Mouse (Mus musculus) liver, embryonic 11.5 days (tissue): Measurements from ENCODE around the gene Ubtd2. TPM values are rescaled to one million over a fixed set of nuclear protein-coding genes. Genes with fewer than 3 reads are reported as not detected.

Source experiments
- ATAC-seq: fragments of 200-750 bp; cut with Nextera tagmentation; replicated peaks from 2 replicates; pipeline ENCODE4 v1.8.0; 2017; ENCODE audit warnings: moderate number of reproducible peaks, mild to moderate bottlenecking, moderate TSS enrichment, moderate library complexity; ENCODE audit not compliant: low FRiP score
- DNase-seq: peaks from one replicate; pipeline ENCODE4 v3.0.0-alpha.2; 2017; ENCODE audit warnings: low spot score
- H3K27ac ChIP-seq: fragments of 300-500 bp; sonication (generic); 2 replicates; pipeline ENCODE4 v1.5.1; 2014; ENCODE audit warnings: mild to moderate bottlenecking, low read depth, low read length, control low read depth
- H3K27me3 ChIP-seq: fragments of 300-500 bp; sonication (generic); replicated peaks from 2 replicates; pipeline ENCODE4 v1.6.1; 2014; ENCODE audit warnings: low read length, mixed read lengths; ENCODE audit not compliant: control insufficient read depth, insufficient read depth
- H3K36me3 ChIP-seq: fragments of 300-500 bp; sonication (generic); 2 replicates; pipeline ENCODE4 v1.6.1; 2014; ENCODE audit warnings: mild to moderate bottlenecking, low read length, moderate library complexity, mixed read lengths; ENCODE audit not compliant: control insufficient read depth, insufficient read depth
- H3K4me1 ChIP-seq: fragments of 300-500 bp; sonication (generic); replicated peaks from 2 replicates; pipeline ENCODE4 v1.6.1; 2014; ENCODE audit warnings: low read length, mixed read lengths; ENCODE audit not compliant: control insufficient read depth, insufficient read depth
- H3K4me2 ChIP-seq: fragments of 300-500 bp; sonication (generic); 2 replicates; pipeline ENCODE4 v1.6.1; 2014; ENCODE audit warnings: mild to moderate bottlenecking, control low read depth, moderate library complexity
- H3K4me3 ChIP-seq: fragments of 300-500 bp; sonication (generic); 2 replicates; pipeline ENCODE4 v1.5.1; 2014; ENCODE audit warnings: low read depth, low read length, control low read depth
- H3K9ac ChIP-seq: fragments of 300-500 bp; sonication (generic); 2 replicates; pipeline ENCODE4 v1.6.1; 2014; ENCODE audit warnings: low read depth, low read length, control low read depth
- H3K9me3 ChIP-seq: fragments of 300-500 bp; sonication (generic); 2 replicates; pipeline ENCODE4 v1.6.1; 2016; ENCODE audit warnings: low read length, inconsistent platforms, mixed read lengths; ENCODE audit not compliant: control insufficient read depth
- WGBS: fragments of 180-500 bp; shearing (Covaris S2); extraction: QIAGEN DNeasy Blood & Tissue Kit; methylation state at CpG from one replicate; pipeline ENCODE4 v1.1.7; 2014; 5-methylcytosine and 5-hydroxymethylcytosine counted together
- polyA plus RNA-seq: library from polyadenylated mRNA; unstranded; fragments of >200 nt; fragmentation: Nextera tagmentation; extraction: Ambion mirVana; gene quantifications from 2 replicates; pipeline ENCODE4 v1.2.1, GENCODE M21; 2014

Ubtd2 gene
- polyA plus RNA-seq, 1 experiment from 2014 or later = 23.2 TPM

DNA sequence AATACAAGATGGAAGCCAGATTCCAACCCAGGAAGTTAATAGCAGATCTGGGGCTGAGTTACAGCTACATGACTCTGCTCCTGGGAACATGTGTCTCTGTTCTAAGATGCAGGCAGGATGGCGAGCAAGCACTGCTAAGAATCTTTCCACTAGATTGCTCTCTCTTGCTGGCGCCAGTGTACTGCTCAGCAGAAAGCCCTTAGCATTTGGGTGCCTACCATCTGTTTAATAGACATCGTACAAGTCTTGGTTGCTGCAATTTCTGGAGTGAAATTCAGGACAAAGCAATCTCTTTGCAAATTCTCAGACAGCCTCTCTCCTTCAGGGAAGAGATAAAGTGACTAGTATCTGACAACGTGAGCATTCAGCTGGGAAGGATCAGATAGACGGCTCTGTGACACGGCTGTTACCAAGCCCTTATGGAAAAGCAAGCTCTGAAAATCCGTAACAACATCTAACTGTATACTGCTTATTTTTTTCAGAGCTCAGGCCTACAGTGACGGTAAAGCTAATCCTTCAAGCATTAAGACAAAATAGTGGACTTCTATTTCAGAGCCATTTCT, 1.7 kb upstream of the Ubtd2 start:
- WGBS = 60% methylated on average over 8 of the region's 8 CpGs
- Histone ChIP-seq H3K27me3 (no peaks in the 10 kb centered on the region), H3K4me3 (no peak overlapping the region), H3K9me3 (no peaks in the 10 kb centered on the region), H3K9ac (no peak overlapping the region), H3K4me2 (no peak overlapping the region), H3K36me3 (no peaks in the 10 kb centered on the region), H3K4me1 (no peaks in the 10 kb centered on the region; the same call in 1 of the 2 replicates), H3K27ac (no peak overlapping the region)
- ATAC-seq (no peak), DNase-seq (no peak)

- H3K27ac ChIP-seq = no peak overlapping the region
- ATAC-seq (peak; percentile 45), DNase-seq (no peak)
- H3K27me3 ChIP-seq = no peaks in the 10 kb centered on the region
- H3K9ac ChIP-seq = peak overlapping the region; percentile 87
- no peaks in the 10 kb centered on the region; the same call in 1 of the 2 replicates for H3K4me1 ChIP-seq
- 4% methylated on average over 19 of the region's 19 CpGs for WGBS
- no peaks in the 10 kb centered on the region for H3K36me3 ChIP-seq
- no peaks in the 10 kb centered on the region for H3K9me3 ChIP-seq
- H3K4me3 ChIP-seq = peak overlapping the region; percentile 79
- H3K4me2 ChIP-seq = peak overlapping the region; percentile 98
These were observed 855 bp upstream of the Ubtd2 start for GRCm38 (mm10) chr11:32454231-32454799.

- Histone ChIP-seq H3K9ac (peak overlapping the region; percentile 87), H3K36me3 (no peaks in the 10 kb centered on the region), H3K4me1 (no peaks in the 10 kb centered on the region; the same call in 1 of the 2 replicates), H3K4me2 (peak overlapping the region; percentile 98), H3K4me3 (peak overlapping the region; percentile 79), H3K27me3 (no peaks in the 10 kb centered on the region), H3K27ac (peak overlapping the region; percentile 60), H3K9me3 (no peaks in the 10 kb centered on the region)
- 1% methylated on average over 43 of the region's 58 CpGs for WGBS
- peak; percentile 12; the same call in 1 of the 2 replicates for ATAC-seq
- DNase-seq = no peak
These were observed 454 bp downstream of the Ubtd2 start for GRCm38 (mm10) chr11:32455507-32456141.

DNA sequence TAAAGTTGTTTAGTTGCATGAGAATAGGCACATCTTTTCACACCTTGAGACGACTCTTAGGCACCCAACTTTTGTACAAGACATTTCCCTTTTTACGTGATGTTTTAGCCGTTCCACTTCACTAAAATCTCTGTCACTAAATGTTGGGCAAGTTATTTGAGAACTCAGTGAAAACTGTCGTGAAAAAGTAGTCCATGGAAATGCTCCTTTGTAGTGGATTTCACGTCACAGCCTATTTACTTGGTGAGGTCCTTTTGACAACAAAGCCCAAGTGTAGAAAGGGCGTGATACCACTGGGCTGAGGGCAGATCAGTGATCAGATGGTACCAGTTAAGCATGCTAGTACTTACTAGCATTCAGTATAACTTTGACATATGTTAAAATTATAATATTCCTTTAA, 1.2 kb downstream of the Ubtd2 start:
- Histone ChIP-seq H3K4me1 (no peaks in the 10 kb centered on the region; the same call in 1 of the 2 replicates), H3K4me3 (peak overlapping the region; percentile 79), H3K27me3 (no peaks in the 10 kb centered on the region), H3K36me3 (no peaks in the 10 kb centered on the region), H3K9me3 (no peaks in the 10 kb centered on the region), H3K4me2 (peak overlapping the region; percentile 98), H3K27ac (no peak overlapping the region), H3K9ac (peak overlapping the region; percentile 87)
- WGBS = 22% methylated on average over 6 of the region's 6 CpGs
- DNase-seq (no peak), ATAC-seq (no peak)

DNA sequence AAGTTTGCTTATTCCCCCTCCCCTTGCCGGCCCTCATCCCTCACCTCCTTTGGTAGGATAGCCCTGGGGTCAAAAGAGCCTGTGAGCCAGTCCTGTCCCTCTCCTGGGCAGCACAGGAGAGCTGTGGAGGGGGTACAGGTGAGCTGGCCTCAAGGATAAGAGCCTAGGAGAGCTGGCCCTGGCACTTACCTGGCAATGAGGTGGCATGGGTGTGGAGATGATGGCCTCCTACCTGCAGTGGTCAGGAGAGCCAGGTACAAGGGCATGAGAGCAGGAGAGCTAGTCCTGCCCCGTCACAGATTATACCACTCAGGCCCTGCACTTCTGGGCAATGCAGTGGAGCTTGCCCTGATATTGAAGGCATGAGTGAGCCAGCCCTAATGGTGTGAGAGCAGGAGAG, 9.1 kb downstream of the Ubtd2 start:
- Histone ChIP-seq H3K4me1 (no peaks in the 10 kb centered on the region), H3K9ac (no peak overlapping the region), H3K36me3 (no peaks in the 10 kb centered on the region), H3K27me3 (no peaks in the 10 kb centered on the region), H3K4me2 (no peak overlapping the region), H3K4me3 (no peak overlapping the region), H3K27ac (no peak overlapping the region), H3K9me3 (no peaks in the 10 kb centered on the region)
- DNase-seq (no peak), ATAC-seq (no peak)
- WGBS = 63% methylated on average over 2 of the region's 2 CpGs

DNA sequence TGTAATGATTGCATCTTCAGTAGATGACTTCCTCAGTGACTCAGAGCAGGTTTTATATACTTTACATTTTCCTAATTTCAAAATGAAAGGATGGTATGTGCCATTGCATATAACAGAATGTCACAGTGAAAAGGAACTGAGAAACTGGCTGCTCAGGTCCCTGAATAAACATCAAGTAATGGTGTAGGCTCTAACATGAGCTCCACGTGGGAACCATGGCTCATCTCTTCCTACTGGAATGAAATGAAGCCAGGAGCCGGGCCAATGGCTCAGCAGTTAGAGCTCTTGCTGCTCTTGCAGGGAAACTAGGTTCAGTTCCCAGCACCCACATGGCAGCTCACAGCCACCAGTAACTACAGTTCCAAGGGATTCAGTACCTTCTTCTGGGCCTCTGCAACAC, 16.8 kb downstream of the Ubtd2 start:
- Histone ChIP-seq H3K9me3 (no peaks in the 10 kb centered on the region), H3K4me2 (no peak overlapping the region), H3K4me1 (no peaks in the 10 kb centered on the region), H3K27ac (no peak overlapping the region), H3K4me3 (no peak overlapping the region), H3K9ac (no peak overlapping the region), H3K36me3 (no peaks in the 10 kb centered on the region), H3K27me3 (no peaks in the 10 kb centered on the region)
- no peak for DNase-seq
- no peak for ATAC-seq
- WGBS = 77% methylated on average over 2 of the region's 2 CpGs

DNA sequence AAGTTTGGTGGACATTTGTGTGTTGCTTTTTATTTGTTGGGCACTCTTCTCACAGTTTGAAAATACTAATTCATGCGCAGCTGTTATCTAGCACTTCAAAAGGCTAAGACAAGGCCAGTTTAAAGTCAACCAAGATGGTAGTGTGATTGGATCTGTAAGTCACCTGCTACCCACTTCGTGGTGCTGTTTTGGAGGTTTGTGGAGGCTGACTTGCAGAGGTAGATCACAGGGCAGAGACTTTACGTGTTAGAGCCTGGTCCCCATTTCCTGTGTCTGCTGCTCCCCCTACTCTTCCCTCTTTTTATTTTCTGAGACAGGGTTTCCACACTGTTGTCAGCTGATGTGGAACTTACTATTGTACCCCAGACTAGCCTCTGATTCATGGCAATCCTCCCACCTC, 19.6 kb downstream of the Ubtd2 start:
- H3K36me3 ChIP-seq = no peaks in the 10 kb centered on the region
- no peaks in the 10 kb centered on the region for H3K27me3 ChIP-seq
- H3K27ac ChIP-seq = no peak overlapping the region
- DNase-seq (no peak), ATAC-seq (no peak)
- H3K9ac ChIP-seq = no peak overlapping the region
- H3K4me1 ChIP-seq = no peaks in the 10 kb centered on the region
- no peak overlapping the region for H3K4me3 ChIP-seq
- 78% methylated on average over 3 of the region's 3 CpGs for WGBS
- H3K9me3 ChIP-seq = no peaks in the 10 kb centered on the region
- H3K4me2 ChIP-seq = no peak overlapping the region

- Histone ChIP-seq H3K9me3 (no peaks in the 10 kb centered on the region), H3K4me3 (no peak overlapping the region), H3K4me1 (no peaks in the 10 kb centered on the region), H3K27ac (no peak overlapping the region), H3K36me3 (no peaks in the 10 kb centered on the region), H3K4me2 (no peak overlapping the region), H3K27me3 (no peaks in the 10 kb centered on the region), H3K9ac (no peak overlapping the region)
- ATAC-seq (no peak), DNase-seq (no peak)
- WGBS = 76% methylated on average over 5 of the region's 5 CpGs
These were observed 20.5 kb downstream of the Ubtd2 start for GRCm38 (mm10) chr11:32475487-32476236.
